Mouse (Mus musculus): ENCODE measurements around the gene Sp2.

Sp2 gene

GRCm38 (mm10) chr11:96982859-96983258 lies at the start of gene Sp2:
Gene Sp2 (minus strand): TSS chr11:96982959.
- peak in 1 of 2 experiments; percentile 27 for DNase-seq

GRCm38 (mm10) chr11:97032499-97032898 lies 49.7 kb upstream of the Sp2 start:
- no peak for DNase-seq

GRCm38 (mm10) chr11:97031977-97032376 lies 49.2 kb upstream of the Sp2 start:
- DNase-seq, result no peak

- no peak for DNase-seq
Observed at GRCm38 (mm10) chr11:97030426-97030825, 47.7 kb upstream of the Sp2 start.

- peak; percentile 89 to 92 for DNase-seq
Observed at GRCm38 (mm10) chr11:97029686-97030417, 47.1 kb upstream of the Sp2 start, which contains the start of gene Scrn2. Gene Scrn2 (plus strand): TSS chr11:97029938.

- peak; percentile 93 to 95 for DNase-seq
Observed at GRCm38 (mm10) chr11:97025721-97026344, 43.1 kb upstream of the Sp2 start.

GRCm38 (mm10) chr11:97024977-97025376 lies 42.2 kb upstream of the Sp2 start:
- no peak for DNase-seq

GRCm38 (mm10) chr11:97021873-97022484 lies 39.2 kb upstream of the Sp2 start:
- DNase-seq, result peak; percentile 85 to 89

GRCm38 (mm10) chr11:97021121-97021765 lies 38.5 kb upstream of the Sp2 start:
- peak in 1 of 2 experiments; percentile 18 for DNase-seq

GRCm38 (mm10) chr11:97019345-97019708 lies 36.6 kb upstream of the Sp2 start:
- DNase-seq, result no peak

GRCm38 (mm10) chr11:97018583-97019344 lies 36.0 kb upstream of the Sp2 start:
- peak in 1 of 2 experiments; percentile 21 for DNase-seq

GRCm38 (mm10) chr11:97017696-97018582 lies 35.2 kb upstream of the Sp2 start:
- peak in 1 of 2 experiments; percentile 18 for DNase-seq

- DNase-seq, result peak; percentile 48 to 59
Observed at GRCm38 (mm10) chr11:97013121-97013670, 30.4 kb upstream of the Sp2 start, which contains the start of gene Sp6. Gene Sp6 (plus strand): TSS chr11:97013394.

- DNase-seq, result no peak
Observed at GRCm38 (mm10) chr11:97009198-97009790, 26.5 kb upstream of the Sp2 start.

- no peak for DNase-seq
Observed at GRCm38 (mm10) chr11:97007093-97007794, 24.5 kb upstream of the Sp2 start.

GRCm38 (mm10) chr11:97003170-97003569 lies 20.4 kb upstream of the Sp2 start:
- DNase-seq, result no peak

GRCm38 (mm10) chr11:96997380-96997956 lies 14.7 kb upstream of the Sp2 start:
- DNase-seq, result peak; percentile 54 to 57

GRCm38 (mm10) chr11:96996773-96997379 lies 14.1 kb upstream of the Sp2 start:
- DNase-seq, result no peak
